Mouse (Mus musculus) macrophage (primary cell): ENCODE results near the gene Xpnpep3. TPM values are rescaled to one million over a fixed set of nuclear protein-coding genes. Genes with fewer than 3 reads are reported as not detected.
"Not testable (repeated sequence)": the region's sequence is repeated elsewhere in the genome, so short reads cannot be mapped to it uniquely, and the experiment has no call there.

Experiments used
- H3K27ac ChIP-seq: fragments of 350-480 bp; formaldehyde crosslinking; 2 replicates; pipeline ENCODE4 v1.9.0; 2021
- H3K36me3 ChIP-seq: fragments of 350-480 bp; formaldehyde crosslinking; 2 replicates; pipeline ENCODE4 v1.9.0; 2021; ENCODE audit errors: inconsistent target
- H3K4me3 ChIP-seq: fragments of 350-480 bp; formaldehyde crosslinking; 2 replicates; pipeline ENCODE4 v1.9.0; 2021; ENCODE audit errors: inconsistent target
- H3K79me2 ChIP-seq: fragments of 350-480 bp; formaldehyde crosslinking; 2 replicates; pipeline ENCODE4 v1.9.0; 2021; ENCODE audit errors: inconsistent target
- WGBS: methylation state at CpG from one replicate; pipeline ENCODE4 v1.1.7; 2026; ENCODE audit warnings: inconsistent platforms; ENCODE audit not compliant: missing documents; 5-methylcytosine and 5-hydroxymethylcytosine counted together
- polyA plus RNA-seq: library from polyadenylated mRNA; stranded (reverse); fragments of 250-400 nt; gene quantifications from 3 replicates; pipeline ENCODE4 v1.2.4, GENCODE M21; 2018; ENCODE audit warnings: inconsistent platforms

Gene Xpnpep3
- polyA plus RNA-seq, 1 experiment from 2014 or later: 7.3 TPM

- Histone ChIP-seq H3K4me3 (no peak overlapping the region), H3K36me3 (peaks cover 68% of the 10 kb centered on the region), H3K79me2 (no peaks in the 10 kb centered on the region), H3K27ac (no peak overlapping the region)
- 93% methylated on average over 1 of the region's 1 CpGs for WGBS
Observed at GRCm38 (mm10) chr15:81368601-81369000, 31.3 kb upstream of the Xpnpep3 start.

- H3K4me3 ChIP-seq: no peak overlapping the region
- no peak overlapping the region for H3K27ac ChIP-seq
- no peaks in the 10 kb centered on the region for H3K79me2 ChIP-seq
- WGBS: 87% methylated on average over 1 of the region's 1 CpGs
- peaks cover 80% of the 10 kb centered on the region for H3K36me3 ChIP-seq
Observed at GRCm38 (mm10) chr15:81370356-81370755, 29.6 kb upstream of the Xpnpep3 start.

- Histone ChIP-seq H3K27ac (no peak overlapping the region), H3K79me2 (no peaks in the 10 kb centered on the region), H3K4me3 (no peak overlapping the region), H3K36me3 (peaks cover 71% of the 10 kb centered on the region)
- 88% methylated on average over 11 of the region's 11 CpGs for WGBS
Observed at GRCm38 (mm10) chr15:81374621-81375020, 25.3 kb upstream of the Xpnpep3 start.

- 86% methylated on average over 2 of the region's 2 CpGs for WGBS
- Histone ChIP-seq H3K36me3 (peaks cover 68% of the 10 kb centered on the region), H3K4me3 (no peak overlapping the region), H3K79me2 (peaks cover 2% of the 10 kb centered on the region; the same call in 1 of the 2 replicates), H3K27ac (no peak overlapping the region)
Observed at GRCm38 (mm10) chr15:81378845-81379244, 21.1 kb upstream of the Xpnpep3 start.

GRCm38 (mm10) chr15:81386327-81386726 lies 13.6 kb upstream of the Xpnpep3 start:
- no peak overlapping the region for H3K4me3 ChIP-seq
- H3K36me3 ChIP-seq: peaks cover 67% of the 10 kb centered on the region
- WGBS: 100% methylated on average over 3 of the region's 5 CpGs
- H3K79me2 ChIP-seq: peaks cover 71% of the 10 kb centered on the region
- H3K27ac ChIP-seq: no peak overlapping the region

- peaks cover 18% of the 10 kb centered on the region for H3K36me3 ChIP-seq
- peaks cover 99% of the 10 kb centered on the region for H3K79me2 ChIP-seq
- no peak overlapping the region for H3K4me3 ChIP-seq
- no peak overlapping the region for H3K27ac ChIP-seq
Observed at GRCm38 (mm10) chr15:81392997-81393396, 6.9 kb upstream of the Xpnpep3 start.

- no peak overlapping the region for H3K27ac ChIP-seq
- H3K79me2 ChIP-seq: peaks cover 100% of the 10 kb centered on the region
- H3K4me3 ChIP-seq: no peak overlapping the region
- 96% methylated on average over 8 of the region's 8 CpGs for WGBS
- peaks cover 10% of the 10 kb centered on the region; the same call in 1 of the 2 replicates for H3K36me3 ChIP-seq
Observed at GRCm38 (mm10) chr15:81394211-81394915, 5.6 kb upstream of the Xpnpep3 start.

- H3K27ac ChIP-seq: no peak overlapping the region
- no peaks in the 10 kb centered on the region for H3K36me3 ChIP-seq
- H3K79me2 ChIP-seq: peaks cover 93% of the 10 kb centered on the region
- H3K4me3 ChIP-seq: peak overlapping the region; percentile 100
Observed at GRCm38 (mm10) chr15:81398189-81398588, 1.7 kb upstream of the Xpnpep3 start.

- peaks cover 93% of the 10 kb centered on the region for H3K79me2 ChIP-seq
- WGBS: 0% methylated on average over 21 of the region's 21 CpGs
- H3K4me3 ChIP-seq: peak overlapping the region; percentile 100
- H3K36me3 ChIP-seq: no peaks in the 10 kb centered on the region
- H3K27ac ChIP-seq: peak overlapping the region; percentile 93
Observed at GRCm38 (mm10) chr15:81399297-81399637, 671 bp upstream of the Xpnpep3 start.

GRCm38 (mm10) chr15:81405008-81405407 lies 5.1 kb downstream of the Xpnpep3 start:
- no peak overlapping the region for H3K4me3 ChIP-seq
- H3K36me3 ChIP-seq: no peaks in the 10 kb centered on the region
- no peak overlapping the region for H3K27ac ChIP-seq
- H3K79me2 ChIP-seq: peaks cover 72% of the 10 kb centered on the region
- 100% methylated on average over 3 of the region's 3 CpGs for WGBS

- peaks cover 41% of the 10 kb centered on the region for H3K79me2 ChIP-seq
- WGBS: 75% methylated on average over 1 of the region's 1 CpGs
- no peak within 1 kb of the TSS for H3K27ac ChIP-seq
- no peak within 1 kb of the TSS for H3K4me3 ChIP-seq
- H3K36me3 ChIP-seq: no peaks in the 10 kb centered on the region
Observed at GRCm38 (mm10) chr15:81408199-81408598, 8.3 kb downstream of the Xpnpep3 start, which contains the start of gene Dnajb7. TSS of gene Dnajb7 (minus strand) at chr15:81408299.

GRCm38 (mm10) chr15:81416763-81417310 lies 16.9 kb downstream of the Xpnpep3 start:
- 10% methylated on average over 18 of the region's 22 CpGs for WGBS
- H3K79me2 ChIP-seq, H3K36me3 ChIP-seq, H3K4me3 ChIP-seq, H3K27ac ChIP-seq: not testable (repeated sequence)

- H3K79me2 ChIP-seq: no peaks in the 10 kb centered on the region
- H3K27ac ChIP-seq: no peak overlapping the region
- no peak overlapping the region for H3K4me3 ChIP-seq
- H3K36me3 ChIP-seq: no peaks in the 10 kb centered on the region
- WGBS: 92% methylated on average over 4 of the region's 4 CpGs
Observed at GRCm38 (mm10) chr15:81418065-81418464, 18.1 kb downstream of the Xpnpep3 start.

GRCm38 (mm10) chr15:81421454-81421853 lies 21.5 kb downstream of the Xpnpep3 start:
- Histone ChIP-seq H3K27ac (peak overlapping the region; percentile 47), H3K4me3 (no peak overlapping the region), H3K79me2 (no peaks in the 10 kb centered on the region), H3K36me3 (no peaks in the 10 kb centered on the region)
- 25% methylated on average over 1 of the region's 1 CpGs for WGBS

GRCm38 (mm10) chr15:81422156-81422681 lies 22.3 kb downstream of the Xpnpep3 start:
- WGBS: 87% methylated on average over 7 of the region's 7 CpGs
- Histone ChIP-seq H3K79me2 (no peaks in the 10 kb centered on the region), H3K27ac (no peak overlapping the region), H3K36me3 (peaks cover 2% of the 10 kb centered on the region; the same call in 1 of the 2 replicates), H3K4me3 (no peak overlapping the region)
